Mouse (Mus musculus): ENCODE data around the gene Tmem11. TPM values are rescaled to one million over a fixed set of nuclear protein-coding genes. Genes with fewer than 3 reads are reported as not detected.
A peak's percentile ranks its signal among the peaks of the same experiment; 100 is the strongest.

Tmem11 gene
- 9.2 and 13.5 TPM in 2 replicates for polyA plus RNA-seq (2012; ENCODE audit: insufficient read depth, low replicate concordance)

GRCm38 (mm10) chr11:60878675-60879294 is at the start of gene Tmem11:
Gene Tmem11, minus strand, starts transcription at chr11:60879272.
- peak within 1 kb of the TSS; percentile 100 for H3K4me3 ChIP-seq (replicated peaks)
- no peaks in the 10 kb centered on the region for H3K27me3 ChIP-seq (replicated peaks)
- no peaks in the 10 kb centered on the region for H3K9me3 ChIP-seq
- H3K36me3 ChIP-seq (replicated peaks; ENCODE audit: low read length) = peaks cover 29% of the 10 kb centered on the region
- peaks cover 61% of the 10 kb centered on the region for H3K4me1 ChIP-seq
- TF ChIP-seq GATA1 (IDR thresholded peaks at IDR 0.05; ENCODE audit: borderline replicate concordance, low read length) (no peak), FLI1 (IDR thresholded peaks at IDR 0.05; ENCODE audit: low read length) (0 out of 2 replicates have a peak, but pooled peaks have one; percentile 7)

- Histone ChIP-seq H3K9me3 (no peaks in the 10 kb centered on the region), H3K4me1 (peaks cover 66% of the 10 kb centered on the region), H3K36me3 (replicated peaks; ENCODE audit: low read length) (peaks cover 27% of the 10 kb centered on the region), H3K4me3 (replicated peaks) (peak overlapping the region; percentile 74), H3K27me3 (replicated peaks) (no peaks in the 10 kb centered on the region)
- no peak for TF ChIP-seq GATA1 (IDR thresholded peaks at IDR 0.05; ENCODE audit: borderline replicate concordance, low read length)
- no peak for TF ChIP-seq FLI1 (IDR thresholded peaks at IDR 0.05; ENCODE audit: low read length)
Observed at GRCm38 (mm10) chr11:60927264-60927663, 48.2 kb upstream of the Tmem11 start.

- Histone ChIP-seq H3K4me3 (replicated peaks) (no peak overlapping the region), H3K4me1 (peaks cover 67% of the 10 kb centered on the region), H3K36me3 (replicated peaks; ENCODE audit: low read length) (peaks cover 38% of the 10 kb centered on the region), H3K27me3 (replicated peaks) (no peaks in the 10 kb centered on the region), H3K9me3 (no peaks in the 10 kb centered on the region)
- TF ChIP-seq GATA1 (IDR thresholded peaks at IDR 0.05; ENCODE audit: borderline replicate concordance, low read length) = no peak
- TF ChIP-seq FLI1 (IDR thresholded peaks at IDR 0.05; ENCODE audit: low read length) = no peak
Observed at GRCm38 (mm10) chr11:60924981-60925380, 45.9 kb upstream of the Tmem11 start.

GRCm38 (mm10) chr11:60924498-60924897 is 45.4 kb upstream of the Tmem11 start:
- Histone ChIP-seq H3K9me3 (no peaks in the 10 kb centered on the region), H3K4me1 (peaks cover 67% of the 10 kb centered on the region), H3K4me3 (replicated peaks) (no peak overlapping the region), H3K36me3 (replicated peaks; ENCODE audit: low read length) (peaks cover 36% of the 10 kb centered on the region), H3K27me3 (replicated peaks) (no peaks in the 10 kb centered on the region)
- no peak for TF ChIP-seq GATA1 (IDR thresholded peaks at IDR 0.05; ENCODE audit: borderline replicate concordance, low read length)
- TF ChIP-seq FLI1 (IDR thresholded peaks at IDR 0.05; ENCODE audit: low read length) = no peak

- Histone ChIP-seq H3K36me3 (replicated peaks; ENCODE audit: low read length) (peaks cover 24% of the 10 kb centered on the region), H3K4me1 (peaks cover 54% of the 10 kb centered on the region), H3K4me3 (replicated peaks) (no peak overlapping the region), H3K9me3 (no peaks in the 10 kb centered on the region), H3K27me3 (replicated peaks) (no peaks in the 10 kb centered on the region)
- TF ChIP-seq GATA1 (IDR thresholded peaks at IDR 0.05; ENCODE audit: borderline replicate concordance, low read length) (no peak), FLI1 (IDR thresholded peaks at IDR 0.05; ENCODE audit: low read length) (no peak)
Observed at GRCm38 (mm10) chr11:60922964-60923363, 43.9 kb upstream of the Tmem11 start.

DNA sequence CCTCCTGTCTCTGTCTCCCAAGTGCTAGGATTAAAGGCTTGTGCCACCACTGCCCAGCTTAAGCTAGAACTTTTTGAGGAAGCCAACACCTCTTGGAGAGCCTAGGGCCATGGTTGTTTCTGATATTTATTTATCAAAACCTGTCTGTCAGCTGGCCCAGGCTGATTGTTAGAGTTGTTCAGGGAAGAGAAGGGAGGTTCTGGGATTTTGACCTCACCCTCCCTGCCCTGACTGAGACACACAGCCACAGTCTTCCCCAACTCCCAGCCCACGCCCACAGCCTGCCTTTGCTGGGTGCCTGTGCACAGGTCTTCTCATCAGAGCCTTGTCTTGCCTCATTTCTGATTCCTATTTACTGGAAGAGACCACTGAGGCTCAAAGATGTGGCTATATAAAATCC is 43.1 kb upstream of the Tmem11 start:
- Histone ChIP-seq H3K4me3 (replicated peaks) (no peak overlapping the region), H3K27me3 (replicated peaks) (no peaks in the 10 kb centered on the region), H3K36me3 (replicated peaks; ENCODE audit: low read length) (peaks cover 24% of the 10 kb centered on the region), H3K4me1 (peaks cover 50% of the 10 kb centered on the region), H3K9me3 (no peaks in the 10 kb centered on the region)
- TF ChIP-seq FLI1 (IDR thresholded peaks at IDR 0.05; ENCODE audit: low read length) (no peak), GATA1 (IDR thresholded peaks at IDR 0.05; ENCODE audit: borderline replicate concordance, low read length) (no peak)

- Histone ChIP-seq H3K9me3 (no peaks in the 10 kb centered on the region), H3K36me3 (replicated peaks; ENCODE audit: low read length) (peaks cover 15% of the 10 kb centered on the region), H3K4me1 (peaks cover 53% of the 10 kb centered on the region), H3K4me3 (replicated peaks) (peak overlapping the region; percentile 62), H3K27me3 (replicated peaks) (peaks cover 2% of the 10 kb centered on the region)
- TF ChIP-seq GATA1 (IDR thresholded peaks at IDR 0.05; ENCODE audit: borderline replicate concordance, low read length) = no peak
Observed at GRCm38 (mm10) chr11:60920021-60920420, 40.9 kb upstream of the Tmem11 start.

DNA sequence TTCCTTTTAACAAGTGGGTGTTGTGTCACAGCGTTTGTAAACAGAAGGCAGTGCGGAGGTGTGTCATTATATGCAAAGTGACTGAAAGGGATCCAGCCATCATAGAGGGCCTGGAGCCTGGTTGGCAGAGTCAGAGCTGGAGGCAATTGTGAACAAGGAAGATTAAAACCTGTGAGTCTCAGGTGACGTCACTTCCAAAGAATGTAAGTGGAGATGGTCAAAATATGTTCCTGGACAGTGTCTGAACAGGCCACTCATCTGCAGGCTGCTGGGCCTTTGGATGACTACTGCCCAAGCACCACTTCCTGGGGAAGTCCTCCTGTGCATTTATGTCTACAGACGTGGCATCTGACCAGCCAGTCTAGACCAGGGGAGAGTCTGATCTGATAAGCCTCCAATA is 36.1 kb upstream of the Tmem11 start:
- Histone ChIP-seq H3K9me3 (no peaks in the 10 kb centered on the region), H3K4me1 (peaks cover 57% of the 10 kb centered on the region), H3K36me3 (replicated peaks; ENCODE audit: low read length) (peaks cover 2% of the 10 kb centered on the region), H3K27me3 (replicated peaks) (peaks cover 23% of the 10 kb centered on the region), H3K4me3 (replicated peaks) (no peak overlapping the region)
- TF ChIP-seq FLI1 (IDR thresholded peaks at IDR 0.05; ENCODE audit: low read length) (no peak), GATA1 (IDR thresholded peaks at IDR 0.05; ENCODE audit: borderline replicate concordance, low read length) (no peak)

DNA sequence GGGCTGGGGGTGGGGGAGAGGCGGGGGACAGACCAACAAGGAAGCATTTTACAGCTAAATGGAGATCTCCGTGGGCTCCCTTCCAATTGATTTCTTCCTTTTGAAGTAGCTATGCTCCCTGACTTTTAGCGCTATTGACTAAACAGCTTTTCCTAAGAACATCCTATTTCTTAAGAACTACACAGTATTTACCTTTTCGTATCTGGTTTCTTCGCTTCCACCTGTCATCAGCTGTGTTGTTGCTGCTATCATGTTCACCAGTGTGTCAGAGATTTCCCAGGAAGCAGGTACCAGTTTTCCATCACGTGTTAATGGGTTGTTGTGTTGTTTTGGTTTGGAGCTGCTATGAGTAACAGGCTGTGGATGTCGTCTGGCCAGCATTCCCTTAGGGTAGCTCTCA is 35.4 kb upstream of the Tmem11 start, which contains the start of gene Natd1:
Gene Natd1, minus strand, starts transcription at position 260 of the 400 bp plus-strand sequence.
- peak within 1 kb of the TSS; percentile 97 for H3K4me3 ChIP-seq (replicated peaks)
- no peaks in the 10 kb centered on the region for H3K9me3 ChIP-seq
- H3K36me3 ChIP-seq (replicated peaks; ENCODE audit: low read length) = no peaks in the 10 kb centered on the region
- TF ChIP-seq FLI1 (IDR thresholded peaks at IDR 0.05; ENCODE audit: low read length) (no peak), GATA1 (IDR thresholded peaks at IDR 0.05; ENCODE audit: borderline replicate concordance, low read length) (no peak)
- H3K4me1 ChIP-seq = peaks cover 57% of the 10 kb centered on the region
- H3K27me3 ChIP-seq (replicated peaks) = peaks cover 27% of the 10 kb centered on the region

- H3K4me3 ChIP-seq (replicated peaks) = peak overlapping the region; percentile 97
- no peaks in the 10 kb centered on the region for H3K9me3 ChIP-seq
- no peaks in the 10 kb centered on the region for H3K36me3 ChIP-seq (replicated peaks; ENCODE audit: low read length)
- H3K4me1 ChIP-seq = peaks cover 57% of the 10 kb centered on the region
- TF ChIP-seq FLI1 (IDR thresholded peaks at IDR 0.05; ENCODE audit: low read length) = no peak
- TF ChIP-seq GATA1 (IDR thresholded peaks at IDR 0.05; ENCODE audit: borderline replicate concordance, low read length) = no peak
- H3K27me3 ChIP-seq (replicated peaks) = peaks cover 27% of the 10 kb centered on the region
Observed at GRCm38 (mm10) chr11:60913301-60914196, 34.5 kb upstream of the Tmem11 start.

Data from megakaryocyte, embryonic 14.5 days (primary cell).